Mouse (Mus musculus): ENCODE measurements at regions not wholly inside any gene's neighbourhood (a gene's known extent, or its start where the extent isn't known, plus 50 kb on each side); places are given as distances from the start of the nearest gene placed in this dataset.

DNA sequence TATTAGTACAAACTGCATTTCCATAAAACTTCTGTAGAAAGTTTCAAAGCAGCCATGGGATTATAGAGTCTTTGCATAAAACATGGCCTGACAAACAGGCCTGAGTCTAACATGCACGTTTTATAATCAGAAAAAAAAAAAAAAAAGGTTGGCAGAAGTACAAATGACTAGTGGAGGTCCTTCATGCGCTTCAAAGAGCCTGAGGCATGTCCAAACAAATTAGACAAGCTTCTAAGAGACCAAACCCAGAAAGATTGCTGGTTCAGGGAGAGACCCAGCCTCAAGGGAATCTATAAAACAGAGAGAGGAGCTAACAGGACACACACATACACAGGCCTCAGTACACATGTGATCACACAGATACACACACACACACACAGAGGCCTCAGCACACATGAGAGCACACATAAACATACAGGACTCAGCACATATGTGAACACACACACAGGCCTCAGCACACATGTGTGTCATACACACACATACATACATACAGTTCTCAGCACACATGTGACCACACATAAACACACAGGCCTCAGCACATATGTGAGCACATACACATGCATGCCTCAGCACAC lies 57.0 kb upstream of the Gnaq start:
- DNase-seq (ENCODE audit: low read depth, low spot score), result no peak

DNA sequence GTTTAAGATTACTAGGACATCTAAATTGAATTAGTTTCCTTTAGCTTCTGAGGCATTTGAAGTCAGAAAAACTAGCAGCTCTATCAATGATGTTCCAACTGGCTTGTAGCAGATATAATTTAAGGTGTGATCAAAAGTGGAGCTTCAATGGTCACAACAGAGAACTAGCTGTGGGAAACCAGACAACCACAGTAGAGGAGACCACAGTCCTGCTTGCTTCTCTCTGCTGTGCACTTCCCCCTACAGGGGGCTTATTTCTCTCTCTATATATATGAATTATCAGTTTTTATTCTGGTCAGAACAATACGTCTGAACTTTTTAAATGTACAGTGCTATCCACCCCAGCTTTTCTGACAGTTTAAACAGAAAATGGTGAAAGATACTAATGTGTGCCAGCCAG lies 57.6 kb upstream of the Gnaq start:
- DNase-seq (ENCODE audit: low read depth, low spot score), result no peak

DNA sequence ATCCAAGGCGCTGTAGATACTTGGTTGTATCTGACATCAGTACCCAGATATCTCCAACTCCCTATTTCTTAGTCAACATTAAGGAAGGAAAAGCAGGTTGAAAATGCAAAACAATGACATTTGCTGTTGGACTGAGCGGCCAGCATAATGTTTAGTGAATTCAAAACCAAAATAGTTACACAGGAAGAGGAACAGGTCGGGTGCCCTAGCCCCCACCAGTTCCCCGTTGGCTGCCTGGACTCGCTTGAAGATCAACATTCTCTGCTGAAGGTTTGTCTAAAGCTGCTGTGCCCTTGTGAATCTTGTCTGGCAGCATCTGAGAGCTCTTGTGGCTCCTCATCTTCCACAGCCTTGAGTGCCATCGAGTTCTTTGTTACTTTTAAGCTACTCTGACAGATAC lies 65.3 kb upstream of the Gnaq start:
- no peak for DNase-seq (ENCODE audit: low read depth, low spot score)

DNA sequence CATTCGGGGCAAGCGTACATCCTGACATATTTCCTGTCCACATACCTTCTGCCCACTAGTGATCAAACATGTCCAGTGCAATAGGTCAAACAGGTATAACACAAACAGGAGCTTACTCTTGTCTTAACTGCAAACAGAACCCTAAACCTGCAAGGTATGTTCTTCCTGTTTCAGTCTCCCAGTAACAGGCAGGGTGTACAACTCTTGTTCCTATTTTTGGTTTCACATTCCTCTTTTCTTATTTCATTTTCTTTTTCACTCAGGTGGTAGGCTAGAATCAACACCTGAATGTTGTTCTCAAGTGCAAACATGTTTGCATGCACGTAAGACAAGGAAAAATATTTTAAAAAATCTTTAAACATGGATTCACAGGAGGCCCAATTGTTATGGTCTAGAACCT lies 67.7 kb upstream of the Gnaq start:
- DNase-seq (ENCODE audit: low read depth, low spot score), result no peak

DNA sequence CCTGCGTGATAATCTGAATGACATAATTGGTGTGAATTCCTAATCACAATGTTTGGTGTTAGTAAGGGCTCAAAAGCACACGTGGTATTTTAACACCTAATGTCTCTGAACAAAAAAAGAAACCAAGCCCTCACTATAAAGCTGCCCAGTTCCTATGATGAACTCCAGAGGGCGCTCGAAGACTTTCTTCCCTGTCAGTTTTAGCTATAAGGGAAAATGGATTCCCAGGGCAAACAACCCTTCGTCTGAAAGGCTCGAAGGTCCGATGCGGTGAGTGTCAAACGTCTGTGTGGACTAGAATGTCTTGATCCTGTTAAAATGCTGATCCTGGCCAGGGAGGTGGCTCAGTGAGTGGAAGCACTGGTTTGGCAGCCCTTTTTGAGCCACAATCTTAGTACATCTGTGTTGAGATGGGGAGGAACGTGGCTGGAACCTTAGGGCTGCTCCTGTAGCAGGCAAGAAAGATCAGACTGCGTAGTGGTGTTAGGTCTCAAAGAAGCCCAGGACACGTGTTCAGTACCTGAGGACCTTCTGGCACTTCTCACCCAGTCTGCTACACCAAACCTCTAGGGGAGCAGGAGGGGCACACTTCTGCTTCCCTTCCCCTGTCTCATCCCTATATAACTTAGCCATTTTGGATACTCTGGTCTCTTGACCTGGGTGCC lies 68.6 kb upstream of the Gnaq start:
- peak; percentile 84 for DNase-seq (ENCODE audit: low read depth, low spot score)

DNA sequence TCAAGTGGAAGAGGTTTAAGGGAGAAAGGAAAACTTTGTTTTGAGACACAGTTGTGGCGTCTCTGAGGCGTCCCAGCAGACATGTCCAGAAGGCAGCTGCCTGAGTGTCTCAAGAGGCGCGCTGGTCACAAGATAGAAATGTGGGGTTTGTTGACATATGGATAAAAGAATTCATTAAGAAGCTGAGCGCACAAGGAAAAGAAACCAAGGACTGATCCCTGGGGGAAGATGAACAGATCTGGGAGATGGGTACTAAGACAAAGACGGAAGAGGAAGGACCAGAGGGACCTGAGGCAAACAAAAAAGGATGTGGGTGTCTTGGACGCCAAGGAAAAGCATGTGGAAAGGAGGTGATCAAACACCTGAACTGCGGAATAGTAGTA lies 69.1 kb upstream of the Gnaq start:
- no peak for DNase-seq (ENCODE audit: low read depth, low spot score)

DNA sequence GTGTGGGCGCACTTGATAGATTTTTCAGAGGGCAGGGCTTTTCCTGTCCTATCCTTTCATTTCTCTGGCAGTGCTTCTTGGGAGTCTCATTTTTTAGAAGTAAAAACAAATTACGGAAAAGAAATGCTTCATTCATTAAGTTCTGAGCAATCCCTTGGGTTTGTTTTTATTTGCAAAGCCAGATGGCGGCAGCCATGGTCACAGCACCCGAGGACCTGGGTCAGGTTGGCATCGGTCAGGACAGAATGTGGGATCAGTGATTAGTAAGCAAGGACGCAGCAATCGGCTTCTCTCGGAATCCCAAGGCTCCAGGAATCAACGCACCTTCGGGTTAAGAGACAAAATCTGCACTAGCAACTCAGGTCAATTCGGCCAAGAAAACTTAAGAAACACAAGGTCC lies 70.8 kb upstream of the Gnaq start:
- DNase-seq (ENCODE audit: low read depth, low spot score), result no peak

DNA sequence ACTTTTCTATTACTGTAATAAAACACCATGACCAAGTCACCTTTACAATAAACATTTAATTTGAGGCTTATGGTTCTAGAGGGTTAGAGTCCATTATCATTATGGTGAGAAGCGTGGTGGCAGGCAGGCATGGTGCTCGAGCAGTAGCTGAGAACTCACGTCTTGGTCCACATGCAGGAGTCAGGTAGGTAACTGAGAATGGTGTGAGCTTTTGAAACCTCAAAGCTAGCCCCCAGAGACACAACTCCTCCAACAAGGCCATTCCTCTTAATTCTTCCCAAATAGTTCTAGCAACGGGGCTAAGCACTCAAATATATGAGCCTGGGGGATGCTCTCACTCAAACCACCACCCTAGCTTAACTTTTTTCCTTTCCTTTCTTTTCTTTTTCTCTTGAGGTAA lies 73.6 kb upstream of the Gnaq start:
- no peak for DNase-seq (ENCODE audit: low read depth, low spot score)

DNA sequence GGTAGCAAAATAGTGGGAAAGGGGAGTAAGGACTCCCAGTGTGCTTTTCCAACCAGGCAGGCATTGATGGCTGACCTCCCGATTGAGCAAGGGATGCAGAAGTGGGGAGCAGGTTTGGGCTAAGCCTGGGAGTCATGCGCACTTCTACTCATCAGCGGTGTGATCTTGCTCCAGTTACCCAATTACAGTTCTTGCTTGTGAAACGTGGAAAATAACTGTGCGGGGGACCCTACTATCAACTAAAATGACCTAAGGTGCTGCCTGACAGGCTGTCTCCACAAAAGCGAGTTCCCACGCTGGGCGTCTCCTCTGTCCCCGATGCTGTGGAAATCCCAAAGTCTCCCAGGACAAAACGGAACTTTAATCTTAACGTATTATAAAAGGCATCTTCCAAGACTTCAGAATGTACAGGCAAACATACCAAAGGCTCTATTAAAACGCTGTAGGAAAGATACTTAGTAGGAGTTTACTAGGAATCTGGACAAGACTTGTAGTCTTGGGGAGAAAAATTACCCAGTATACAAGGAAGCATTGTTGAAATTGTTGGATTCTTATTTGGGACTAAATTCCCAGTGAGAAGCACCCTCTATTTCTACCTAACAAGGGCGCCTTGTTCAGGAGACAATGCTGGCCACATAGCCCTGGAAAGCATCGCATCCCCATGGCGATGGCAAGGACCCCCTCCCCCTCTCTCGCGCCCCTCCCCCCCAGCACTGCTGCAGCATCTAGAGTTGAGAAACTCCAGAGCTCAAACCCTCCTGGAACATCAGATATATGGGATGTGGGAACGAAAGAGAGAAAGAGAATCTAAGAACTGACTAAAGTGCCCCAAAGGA lies 65.6 kb upstream of the Cep78 start:
- no peak for DNase-seq (ENCODE audit: low read depth, low spot score)

DNA sequence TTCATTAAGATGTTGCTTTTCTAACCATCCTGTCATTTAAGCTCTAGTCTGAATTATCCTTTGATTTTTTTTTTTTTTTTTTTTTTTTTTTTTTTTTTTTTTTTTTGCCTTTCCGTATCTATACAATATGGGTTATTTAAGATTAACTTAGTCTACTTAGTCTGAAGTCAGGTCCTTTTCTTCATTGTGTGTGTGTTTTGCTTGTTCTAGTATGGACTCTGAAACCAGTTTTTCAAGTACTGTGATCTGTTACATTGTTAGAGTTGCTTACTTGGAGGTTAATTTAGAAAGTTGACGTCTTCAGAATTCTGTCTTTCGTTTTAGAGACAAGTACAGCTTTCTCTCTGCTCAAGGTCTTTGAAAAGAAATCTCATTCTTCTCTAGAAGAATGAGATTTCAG lies 64.9 kb upstream of the Cep78 start:
- DNase-seq (ENCODE audit: low read depth, low spot score), result no peak

DNA sequence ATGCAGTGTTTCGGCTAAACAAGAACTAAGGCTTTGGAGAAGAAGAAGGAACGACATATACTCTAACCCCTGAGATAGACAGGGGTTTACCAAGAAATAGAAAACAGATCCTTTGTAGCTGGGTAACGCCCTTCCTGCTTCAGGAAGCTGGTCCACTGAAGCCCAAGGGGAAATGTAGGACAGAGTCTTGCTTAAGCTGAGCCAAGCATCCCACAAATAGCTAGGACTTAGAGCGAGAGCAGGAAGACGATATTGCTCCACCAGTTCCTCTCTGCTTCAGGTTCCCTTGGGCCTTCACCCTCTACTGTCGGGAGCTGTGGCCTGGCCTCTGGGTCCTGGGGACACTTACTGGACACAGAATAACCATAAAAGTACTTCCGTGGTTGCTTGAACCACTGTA lies 62.2 kb upstream of the Cep78 start:
- DNase-seq (ENCODE audit: low read depth, low spot score), result no peak

DNA sequence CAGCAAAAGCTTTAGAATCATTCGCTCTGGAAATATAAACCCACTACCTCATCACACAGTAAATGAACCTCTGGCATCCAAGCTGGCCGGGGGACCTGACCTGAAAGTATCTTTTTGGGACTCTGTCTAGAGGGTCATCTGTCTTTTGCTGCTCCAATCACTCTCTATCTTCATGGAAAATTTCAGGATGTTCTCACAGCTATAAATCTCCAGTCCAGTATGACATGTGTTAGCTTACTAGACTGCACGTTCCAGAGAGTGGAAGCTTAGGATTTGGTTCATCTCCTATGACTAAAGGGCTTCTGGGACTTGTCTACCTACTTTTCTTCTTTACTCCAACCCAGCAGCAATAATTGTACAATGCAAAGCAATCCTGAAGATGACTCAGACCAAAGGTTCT lies 60.5 kb upstream of the Cep78 start:
- DNase-seq (ENCODE audit: low read depth, low spot score), result no peak

DNA sequence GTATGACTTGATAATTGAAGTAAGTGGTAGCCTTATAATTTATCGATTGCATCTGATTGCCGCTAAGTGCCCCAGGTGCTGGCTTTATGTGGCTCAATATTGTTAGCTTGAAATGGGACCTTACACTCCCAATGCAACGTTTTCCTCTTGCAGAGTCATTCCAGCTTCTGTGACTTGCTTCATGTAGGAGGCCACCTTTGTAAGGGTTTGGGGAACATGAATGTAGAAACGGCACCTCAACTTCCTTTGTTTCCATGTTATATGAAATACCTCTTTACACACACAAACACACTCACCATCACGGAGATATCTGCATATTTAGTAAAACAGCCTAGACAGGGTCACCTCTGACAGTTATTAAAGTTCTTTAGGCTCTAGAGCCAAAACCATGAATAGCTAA lies 59.4 kb upstream of the Cep78 start:
- DNase-seq (ENCODE audit: low read depth, low spot score), result no peak

DNA sequence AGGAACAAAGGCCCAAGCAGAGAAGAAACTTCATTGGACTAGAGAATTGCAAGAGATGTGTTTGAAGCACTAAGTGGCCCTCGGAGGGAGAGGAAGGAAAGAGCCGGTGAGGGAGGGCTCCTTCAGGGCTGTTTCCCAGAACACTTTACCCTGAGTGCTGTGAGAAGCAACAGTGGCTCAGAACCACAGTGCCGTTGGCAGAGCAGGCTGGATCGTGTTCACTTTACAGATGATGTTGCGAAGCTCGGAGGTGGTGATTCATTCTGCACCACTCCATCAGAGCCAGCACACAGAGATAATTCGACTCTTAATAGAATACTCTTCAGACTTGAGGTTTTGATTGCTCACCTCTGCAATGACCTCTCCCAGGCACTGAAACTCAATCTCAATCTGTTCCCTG lies 58.2 kb upstream of the Cep78 start:
- no peak for DNase-seq (ENCODE audit: low read depth, low spot score)

DNA sequence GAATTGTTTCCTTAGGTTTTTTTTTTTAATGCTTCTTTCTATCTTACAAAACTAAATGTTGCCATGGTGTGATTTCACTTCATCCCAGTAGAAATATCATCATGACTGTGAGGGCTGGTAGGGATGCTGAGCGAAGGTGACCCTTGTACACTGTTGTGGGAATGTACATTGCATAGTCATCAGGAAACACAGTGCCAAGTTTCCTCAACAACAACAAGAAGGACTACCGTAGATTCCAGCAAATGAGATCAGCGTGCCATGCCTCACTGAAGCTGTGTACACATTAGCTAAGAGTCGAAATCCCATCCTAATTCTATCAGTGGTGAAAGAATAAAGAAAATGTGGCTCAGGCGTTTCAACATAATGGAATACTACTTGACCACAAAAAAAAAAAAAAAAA lies 57.1 kb upstream of the Cep78 start:
- DNase-seq (ENCODE audit: low read depth, low spot score), result no peak

DNA sequence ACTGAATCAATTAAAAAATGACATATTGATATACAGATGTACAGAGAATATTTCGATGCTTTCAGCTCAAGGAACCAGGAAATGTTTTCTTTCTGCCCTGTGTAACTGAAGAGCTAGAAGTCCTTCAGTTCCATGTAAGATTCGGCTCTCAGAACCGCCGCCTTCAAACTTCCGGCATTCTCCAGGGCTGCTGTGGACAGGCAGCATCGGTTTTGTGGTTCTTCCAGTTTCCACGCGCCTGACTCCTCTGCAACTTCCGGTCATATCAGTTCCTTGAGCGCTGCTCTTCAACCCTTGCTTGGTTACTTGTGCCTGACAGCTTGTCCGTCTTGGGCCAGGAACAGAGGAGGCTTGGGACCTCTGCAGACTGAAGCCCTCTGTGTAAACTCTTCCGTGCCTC lies 53.0 kb upstream of the Cep78 start:
- DNase-seq (ENCODE audit: low read depth, low spot score), result no peak
